Mouse (Mus musculus): ENCODE results near the gene Gas1. TPM values are rescaled to one million over a fixed set of nuclear protein-coding genes. Genes with fewer than 3 reads are reported as not detected.

Gene Gas1
- polyA plus RNA-seq, 1 experiment = not detected

DNA sequence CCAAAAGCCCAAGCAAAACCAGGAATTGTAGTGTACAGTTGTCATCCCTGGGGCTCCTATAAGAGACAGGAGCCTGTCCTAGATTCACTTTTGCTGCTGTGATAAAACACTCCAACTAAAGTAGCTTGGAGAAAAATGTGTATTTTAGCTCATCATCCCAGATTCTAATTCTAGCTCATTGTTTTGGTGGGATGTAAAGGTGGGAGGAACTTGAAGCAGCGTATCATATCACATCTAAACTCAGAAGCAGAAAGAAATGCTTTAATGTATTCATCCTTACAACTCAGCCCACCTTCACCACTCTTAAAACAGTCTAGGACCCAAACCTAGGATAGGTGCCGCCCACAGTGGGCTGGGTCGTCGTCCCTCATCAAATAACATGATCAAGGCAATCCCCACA lies 40.2 kb downstream of the Gas1 start:
- WGBS = 97% methylated on average over 4 of the region's 4 CpGs
- H3K27ac ChIP-seq (ENCODE audit: insufficient read depth, low read depth, low read length) = no peak overlapping the region
- no peaks in the 10 kb centered on the region for H3K4me1 ChIP-seq (ENCODE audit: control insufficient read depth, insufficient read depth, low read length)
- H3K4me3 ChIP-seq (ENCODE audit: insufficient read depth, low read depth, low read length) = no peak overlapping the region
- TF ChIP-seq POLR2A (IDR thresholded peaks at IDR 0.05; ENCODE audit: insufficient read depth, low read depth, low read length) = no peak
- no peak for TF ChIP-seq CTCF (IDR thresholded peaks at IDR 0.05; ENCODE audit: insufficient read depth, low read depth, low read length)

DNA sequence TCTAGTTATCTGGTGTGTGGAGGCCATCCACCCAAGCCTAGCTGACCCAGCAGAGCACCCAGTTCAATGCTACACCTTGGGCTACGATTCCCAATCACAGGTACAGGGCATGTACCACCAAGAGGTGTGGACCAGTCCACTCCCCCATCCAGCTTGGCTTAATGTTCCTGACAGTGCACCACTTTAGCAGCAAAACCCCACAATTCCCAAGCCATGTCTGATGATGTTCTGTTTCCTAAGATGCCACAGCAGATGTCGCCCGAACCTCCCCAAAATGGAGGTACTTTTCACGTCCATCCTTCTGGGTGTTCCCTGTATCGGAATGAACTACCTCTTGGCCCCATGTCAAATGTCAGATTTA lies 42.7 kb downstream of the Gas1 start:
- Histone ChIP-seq H3K4me3 (ENCODE audit: insufficient read depth, low read depth, low read length) (no peak overlapping the region), H3K27ac (ENCODE audit: insufficient read depth, low read depth, low read length) (no peak overlapping the region), H3K4me1 (ENCODE audit: control insufficient read depth, insufficient read depth, low read length) (no peaks in the 10 kb centered on the region)
- TF ChIP-seq POLR2A (IDR thresholded peaks at IDR 0.05; ENCODE audit: insufficient read depth, low read depth, low read length) (no peak), CTCF (IDR thresholded peaks at IDR 0.05; ENCODE audit: insufficient read depth, low read depth, low read length) (no peak)
- 95% methylated on average over 5 of the region's 5 CpGs for WGBS

GRCm38 (mm10) chr13:60133716-60134438 lies 43.3 kb downstream of the Gas1 start:
- H3K4me3 ChIP-seq (ENCODE audit: insufficient read depth, low read depth, low read length) = no peak overlapping the region
- no peak overlapping the region for H3K27ac ChIP-seq (ENCODE audit: insufficient read depth, low read depth, low read length)
- TF ChIP-seq POLR2A (IDR thresholded peaks at IDR 0.05; ENCODE audit: insufficient read depth, low read depth, low read length) = no peak
- no peak for TF ChIP-seq CTCF (IDR thresholded peaks at IDR 0.05; ENCODE audit: insufficient read depth, low read depth, low read length)
- no peaks in the 10 kb centered on the region for H3K4me1 ChIP-seq (ENCODE audit: control insufficient read depth, insufficient read depth, low read length)
- WGBS = 53% methylated on average over 10 of the region's 10 CpGs

DNA sequence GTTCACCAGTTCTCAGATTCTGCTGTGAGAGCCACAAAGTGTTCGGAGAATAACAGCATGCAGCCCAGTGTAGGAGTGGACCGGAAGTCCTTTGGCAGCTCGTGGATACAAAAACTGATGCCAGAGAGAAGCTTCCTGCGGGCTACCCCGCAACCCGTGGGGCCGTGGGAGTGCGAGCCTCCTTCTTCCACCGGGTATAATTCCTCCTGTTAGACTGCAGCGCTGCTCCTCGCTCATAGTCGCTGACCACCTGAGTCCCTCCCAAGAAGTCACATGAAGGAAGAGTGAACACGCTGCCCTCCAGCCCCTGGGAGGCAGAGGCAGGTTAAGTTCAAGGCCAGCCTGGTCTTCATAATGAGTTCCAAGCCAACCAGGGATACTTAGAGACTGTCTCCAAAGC lies 45.4 kb downstream of the Gas1 start:
- no peaks in the 10 kb centered on the region for H3K4me1 ChIP-seq (ENCODE audit: control insufficient read depth, insufficient read depth, low read length)
- H3K4me3 ChIP-seq (ENCODE audit: insufficient read depth, low read depth, low read length) = no peak overlapping the region
- no peak for TF ChIP-seq CTCF (IDR thresholded peaks at IDR 0.05; ENCODE audit: insufficient read depth, low read depth, low read length)
- WGBS = 61% methylated on average over 13 of the region's 13 CpGs
- H3K27ac ChIP-seq (ENCODE audit: insufficient read depth, low read depth, low read length) = no peak overlapping the region

DNA sequence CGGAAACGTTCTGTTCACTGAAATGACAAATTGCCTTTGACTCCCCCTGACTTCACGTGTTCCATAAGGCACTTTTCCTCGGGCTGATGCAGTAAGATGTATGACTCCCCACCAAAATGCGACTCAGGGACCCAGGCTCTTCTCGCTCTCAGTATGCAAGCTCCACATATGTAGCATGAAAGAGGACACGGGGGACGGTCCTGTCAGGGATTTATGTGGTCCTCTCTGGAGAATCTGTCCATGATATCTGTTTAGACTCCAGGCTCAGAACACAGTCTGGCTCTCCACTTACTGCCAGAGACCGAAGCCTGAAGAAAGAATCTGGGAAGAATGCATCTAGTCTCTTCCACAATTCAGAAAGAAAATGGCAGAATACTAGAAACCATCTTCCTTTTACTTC lies 47.6 kb downstream of the Gas1 start:
- WGBS = 77% methylated on average over 9 of the region's 9 CpGs
- H3K4me1 ChIP-seq (ENCODE audit: control insufficient read depth, insufficient read depth, low read length) = peaks cover 7% of the 10 kb centered on the region
- no peak overlapping the region for H3K27ac ChIP-seq (ENCODE audit: insufficient read depth, low read depth, low read length)
- H3K4me3 ChIP-seq (ENCODE audit: insufficient read depth, low read depth, low read length) = no peak overlapping the region
- TF ChIP-seq CTCF (IDR thresholded peaks at IDR 0.05; ENCODE audit: insufficient read depth, low read depth, low read length) = no peak
- TF ChIP-seq POLR2A (IDR thresholded peaks at IDR 0.05; ENCODE audit: insufficient read depth, low read depth, low read length) = no peak

DNA sequence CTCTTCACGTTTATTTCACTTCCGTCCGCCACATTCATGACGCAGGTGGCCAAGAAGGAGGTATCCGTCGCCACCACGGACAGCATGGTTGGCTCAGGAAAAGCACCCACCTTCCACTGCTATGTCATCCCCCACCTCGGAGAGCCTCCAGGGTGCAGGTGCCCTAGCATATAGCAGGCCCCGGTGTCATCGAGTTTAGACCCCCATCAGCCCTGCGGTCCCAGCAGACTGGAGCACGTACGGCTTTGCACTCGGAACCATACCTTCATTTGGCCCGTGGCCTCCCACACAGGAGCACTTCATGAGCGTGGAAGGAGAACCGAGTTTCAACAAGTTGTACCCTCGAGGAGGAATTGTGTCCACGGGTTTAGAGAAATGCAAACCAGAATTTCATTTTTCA lies 50.8 kb downstream of the Gas1 start:
- H3K4me3 ChIP-seq (ENCODE audit: insufficient read depth, low read depth, low read length) = no peak overlapping the region

DNA sequence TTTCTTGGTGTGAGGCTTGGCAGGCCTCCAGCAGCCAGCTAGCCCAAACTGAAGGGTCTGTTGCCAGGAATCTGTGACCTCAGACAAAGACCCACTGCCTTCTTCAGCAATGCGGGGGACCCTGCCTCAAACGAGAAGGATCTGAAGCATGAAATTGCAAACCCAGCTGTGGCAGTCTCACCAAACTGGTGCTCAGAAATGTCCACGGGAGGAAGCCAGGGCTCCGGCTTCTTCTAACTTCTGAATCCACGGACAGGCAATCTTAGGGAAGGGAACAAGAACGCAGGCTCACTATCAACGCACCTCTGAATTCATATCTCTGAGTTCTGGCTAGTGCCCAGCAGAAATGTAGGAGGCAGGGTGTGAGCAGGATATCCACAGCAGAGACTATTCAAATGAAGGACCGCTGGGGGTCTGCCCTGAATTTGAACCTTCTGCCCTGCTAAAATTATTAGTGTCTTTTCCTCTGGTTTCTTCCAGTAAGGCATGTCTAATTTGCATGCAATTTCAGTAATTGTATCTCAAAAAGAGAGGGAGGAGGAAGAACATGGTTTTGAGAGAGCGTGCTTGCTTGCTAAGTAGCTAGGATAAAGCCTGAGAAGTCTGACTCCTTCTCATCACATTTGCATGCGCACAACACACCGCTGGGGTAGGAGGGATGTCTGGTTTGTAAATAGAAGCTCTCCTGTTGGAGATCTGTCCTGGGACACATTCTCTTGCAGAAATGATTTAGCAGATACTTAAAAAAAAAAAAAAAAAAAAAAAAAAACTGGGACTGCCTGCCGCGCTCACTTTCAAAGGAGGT lies 51.5 kb downstream of the Gas1 start:
- no peak overlapping the region for H3K4me3 ChIP-seq (ENCODE audit: insufficient read depth, low read depth, low read length)
- peaks cover 17% of the 10 kb centered on the region for H3K4me1 ChIP-seq (ENCODE audit: control insufficient read depth, insufficient read depth, low read length)
- 24% methylated on average over 13 of the region's 13 CpGs for WGBS
- H3K27ac ChIP-seq (ENCODE audit: insufficient read depth, low read depth, low read length) = no peak overlapping the region
- no peak for TF ChIP-seq CTCF (IDR thresholded peaks at IDR 0.05; ENCODE audit: insufficient read depth, low read depth, low read length)

More for the DNA sequence above, 50.8 kb downstream of the Gas1 start:
- TF ChIP-seq CTCF (IDR thresholded peaks at IDR 0.05; ENCODE audit: insufficient read depth, low read depth, low read length) = no peak
- TF ChIP-seq POLR2A (IDR thresholded peaks at IDR 0.05; ENCODE audit: insufficient read depth, low read depth, low read length) = no peak
- 51% methylated on average over 19 of the region's 19 CpGs for WGBS
- Histone ChIP-seq H3K27ac (ENCODE audit: insufficient read depth, low read depth, low read length) (no peak overlapping the region), H3K4me1 (ENCODE audit: control insufficient read depth, insufficient read depth, low read length) (peaks cover 17% of the 10 kb centered on the region)

DNA sequence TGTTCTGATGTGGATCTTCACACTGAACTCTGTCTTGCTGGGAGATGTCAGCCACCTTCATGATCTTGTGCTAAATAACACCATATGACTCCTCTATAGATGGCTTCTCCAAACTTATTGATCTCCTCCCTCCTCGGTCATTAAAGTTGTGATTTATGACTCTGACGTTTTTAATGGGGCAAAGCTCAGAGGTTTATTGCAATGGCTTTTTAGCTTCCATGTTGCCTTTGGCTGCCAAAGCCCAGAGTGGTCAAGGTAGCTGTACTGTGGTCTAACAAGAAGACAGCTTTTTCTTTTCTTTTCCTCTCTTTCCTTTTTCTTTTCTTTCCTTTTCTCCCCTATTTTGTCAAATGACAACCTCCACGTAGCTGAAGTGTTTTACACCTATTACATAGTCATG lies 52.1 kb downstream of the Gas1 start:
- TF ChIP-seq POLR2A (IDR thresholded peaks at IDR 0.05; ENCODE audit: insufficient read depth, low read depth, low read length) = no peak
- no peak for TF ChIP-seq CTCF (IDR thresholded peaks at IDR 0.05; ENCODE audit: insufficient read depth, low read depth, low read length)
- peaks cover 17% of the 10 kb centered on the region for H3K4me1 ChIP-seq (ENCODE audit: control insufficient read depth, insufficient read depth, low read length)
- no peak overlapping the region for H3K4me3 ChIP-seq (ENCODE audit: insufficient read depth, low read depth, low read length)
- H3K27ac ChIP-seq (ENCODE audit: insufficient read depth, low read depth, low read length) = no peak overlapping the region
- WGBS = 65% methylated on average over 3 of the region's 3 CpGs

DNA sequence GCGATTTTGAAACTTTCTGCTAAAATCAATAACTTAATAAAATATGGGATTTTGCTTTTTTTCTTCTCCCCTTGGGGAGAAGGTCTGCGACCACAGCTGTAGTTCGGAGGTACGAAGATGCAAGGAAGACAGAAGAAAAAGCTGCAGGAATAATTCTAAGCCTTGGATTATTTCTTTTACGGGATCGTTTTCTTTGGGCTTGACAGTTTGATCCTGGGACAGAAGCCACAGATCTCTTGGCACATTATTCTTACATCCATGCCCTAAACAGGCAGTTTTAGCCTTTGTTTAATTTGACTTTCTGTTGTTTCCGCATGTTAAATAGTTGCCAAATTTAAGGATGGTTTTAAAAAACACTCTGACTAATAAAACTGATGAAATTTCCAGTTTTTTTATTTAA lies 52.7 kb downstream of the Gas1 start:
- no peak for TF ChIP-seq CTCF (IDR thresholded peaks at IDR 0.05; ENCODE audit: insufficient read depth, low read depth, low read length)
- no peak for TF ChIP-seq POLR2A (IDR thresholded peaks at IDR 0.05; ENCODE audit: insufficient read depth, low read depth, low read length)
- Histone ChIP-seq H3K4me1 (ENCODE audit: control insufficient read depth, insufficient read depth, low read length) (peaks cover 17% of the 10 kb centered on the region), H3K27ac (ENCODE audit: insufficient read depth, low read depth, low read length) (no peak overlapping the region), H3K4me3 (ENCODE audit: insufficient read depth, low read depth, low read length) (no peak overlapping the region)
- WGBS = 77% methylated on average over 7 of the region's 7 CpGs

Data from olfactory bulb, adult 2 months (tissue).